Mouse (Mus musculus): Measurements from ENCODE around the gene Eln. TPM values are rescaled to one million over a fixed set of nuclear protein-coding genes. Genes with fewer than 3 reads are reported as not detected.

The Eln gene
- total RNA-seq (2022): 10 to 100 TPM in 1 of 4 experiments, 1 to 10 TPM in 3; 3.7 to 11.6 (median 8.5) TPM

DNA sequence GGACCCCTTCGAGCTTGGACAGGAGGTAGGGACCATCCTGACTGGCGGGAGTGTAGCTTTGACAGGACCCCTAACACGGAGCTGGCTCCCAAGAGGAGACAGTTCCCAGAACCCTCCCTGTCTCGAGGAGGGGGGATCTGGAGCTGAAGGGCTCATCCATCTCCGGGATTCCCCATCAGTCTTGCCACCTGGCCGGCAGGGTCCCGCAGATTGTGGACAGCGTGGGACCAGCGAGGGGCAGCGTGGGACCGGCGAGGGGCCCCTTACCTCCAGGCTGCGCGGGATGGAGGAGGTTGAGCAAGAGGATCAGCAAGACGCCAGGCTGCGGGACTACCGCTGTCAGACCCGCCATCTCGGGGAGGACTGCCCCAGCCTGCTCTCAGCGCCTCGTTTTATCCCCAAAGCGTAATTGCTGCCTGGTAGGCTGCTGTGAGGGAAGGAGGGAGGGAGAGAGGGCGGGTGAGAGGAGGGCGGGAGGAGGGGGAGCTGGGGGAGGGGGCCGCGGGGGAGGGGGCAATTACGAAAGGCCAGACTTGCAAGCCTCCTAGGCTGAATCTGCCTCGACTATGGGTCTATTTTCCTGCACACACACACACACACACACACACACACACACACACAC, at the start of gene Eln:
Gene Eln, minus strand, starts transcription at position 434 of the 622 bp plus-strand sequence.
- peak; percentile 15 to 29 for DNase-seq (ENCODE audit: low spot score in 2 of 2)

DNA sequence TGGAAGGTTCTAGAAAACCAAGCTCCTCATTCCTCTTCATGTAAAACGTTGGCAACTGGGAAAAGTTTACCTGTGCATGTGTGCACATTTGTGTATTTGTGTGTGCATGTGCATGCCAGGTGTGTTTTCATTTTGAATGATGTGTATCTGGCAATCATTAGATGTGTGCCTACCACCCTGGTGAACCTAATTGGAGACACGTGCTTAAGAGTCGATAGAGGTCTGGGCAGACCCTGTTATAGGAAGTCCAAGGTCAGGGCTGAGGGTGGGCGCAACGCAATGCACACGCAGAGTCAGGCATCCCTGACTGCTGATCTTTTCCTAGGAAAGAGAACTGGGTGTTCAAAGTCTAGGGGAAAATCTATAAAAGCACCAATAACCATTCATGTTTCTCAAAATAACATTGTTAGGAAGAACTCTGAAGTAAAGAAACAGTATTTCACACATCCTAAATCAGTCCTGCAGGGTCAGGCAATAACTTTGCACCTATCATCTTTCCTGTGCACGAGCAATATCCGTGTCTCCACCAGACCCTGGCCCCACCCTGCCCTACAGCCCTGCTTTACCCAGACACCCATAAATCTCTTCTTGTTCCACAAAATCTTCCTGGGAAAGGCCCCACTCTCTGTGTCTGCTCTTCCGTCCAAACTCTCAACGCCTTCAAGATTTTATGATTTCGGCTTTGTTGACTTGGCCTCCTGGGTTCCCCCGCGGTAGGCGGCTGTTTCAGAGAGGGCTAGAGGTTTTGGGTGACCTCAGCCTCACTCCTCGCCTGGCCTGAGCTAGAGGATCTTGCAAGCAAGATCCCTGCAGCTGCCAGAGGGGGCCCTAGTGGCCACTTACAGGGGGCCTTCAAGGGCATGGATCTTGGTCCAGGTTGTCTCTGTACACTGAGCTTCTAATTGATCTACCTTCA, 43.2 kb upstream of the Eln start:
- no peak for DNase-seq (ENCODE audit: low spot score in 2 of 2)

DNA sequence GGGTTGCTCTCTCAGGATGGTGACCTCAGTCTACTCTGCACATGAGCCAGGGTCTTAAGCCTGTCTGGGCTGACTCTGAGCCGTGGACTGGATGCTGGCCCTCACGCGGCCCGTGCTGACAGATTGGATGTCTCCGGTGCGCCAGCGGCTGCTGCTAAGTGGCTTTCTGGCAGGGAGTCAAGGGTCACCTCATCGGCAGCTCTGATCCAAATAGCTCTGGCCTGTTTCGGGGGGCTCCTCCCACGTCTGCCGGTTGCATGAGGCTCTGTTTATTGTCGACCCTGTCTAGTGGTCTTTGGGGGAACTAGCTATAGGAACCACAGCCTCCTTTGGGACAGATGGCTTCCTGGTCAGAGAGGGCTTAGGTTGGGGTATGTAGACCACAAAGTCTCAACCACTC, 41.1 kb upstream of the Eln start:
- DNase-seq (ENCODE audit: low spot score in 2 of 2): peak; percentile 10 to 32

DNA sequence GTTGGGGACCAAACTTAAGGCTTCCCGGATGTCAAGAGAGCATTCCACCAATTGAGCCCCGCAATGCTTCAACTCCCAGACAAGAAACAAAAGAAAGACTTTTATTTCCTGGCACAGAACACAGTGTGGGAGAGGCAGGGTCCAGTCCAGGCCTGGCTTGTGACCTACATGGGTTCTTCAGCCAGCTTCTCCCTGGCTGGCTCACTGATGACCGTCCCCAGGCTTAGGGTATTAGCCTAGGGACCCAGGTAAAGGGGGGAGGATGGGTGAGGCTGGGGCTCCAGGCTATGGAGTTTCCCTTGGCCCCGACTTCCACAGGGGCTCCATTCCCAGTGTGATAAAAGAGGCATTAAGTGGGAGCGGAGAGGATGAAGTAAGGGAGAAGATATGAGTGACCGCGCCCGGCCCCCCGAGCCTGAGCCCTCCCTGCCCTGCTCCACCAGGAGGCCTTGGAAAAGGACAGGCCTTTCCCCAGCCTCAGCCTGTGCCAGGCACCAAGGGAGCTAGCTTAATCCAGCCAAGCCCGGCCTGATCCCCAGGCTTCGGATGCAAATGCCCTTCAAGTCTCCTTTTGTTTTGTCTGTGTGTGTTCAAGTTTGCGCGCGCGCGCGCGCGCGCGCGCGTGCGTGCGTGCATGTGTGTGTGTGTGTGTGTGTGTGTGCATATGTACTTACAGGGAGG, 38.7 kb upstream of the Eln start:
- DNase-seq (ENCODE audit: low spot score in 2 of 2): peak in 1 of 2 experiments; percentile 20

DNA sequence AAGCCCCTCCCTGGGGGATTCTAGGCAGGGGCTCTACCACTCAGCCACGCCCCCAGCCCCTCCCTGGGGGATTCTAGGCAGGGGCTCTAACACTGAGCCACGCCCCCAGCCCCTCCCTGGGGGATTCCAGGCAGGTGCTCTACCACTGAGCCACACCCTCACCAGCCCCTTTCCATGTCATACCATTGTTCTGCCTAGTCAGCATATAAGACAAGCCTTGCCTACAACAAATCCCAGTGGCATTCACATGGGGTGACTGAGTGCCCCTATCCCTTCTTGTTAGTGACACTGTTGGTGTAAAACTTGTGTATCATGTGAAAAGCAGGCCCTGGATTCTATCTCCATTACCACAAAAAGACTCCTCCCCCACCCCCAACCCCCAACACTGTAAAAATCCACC, 36.7 kb upstream of the Eln start:
- DNase-seq (ENCODE audit: low spot score in 2 of 2): no peak

DNA sequence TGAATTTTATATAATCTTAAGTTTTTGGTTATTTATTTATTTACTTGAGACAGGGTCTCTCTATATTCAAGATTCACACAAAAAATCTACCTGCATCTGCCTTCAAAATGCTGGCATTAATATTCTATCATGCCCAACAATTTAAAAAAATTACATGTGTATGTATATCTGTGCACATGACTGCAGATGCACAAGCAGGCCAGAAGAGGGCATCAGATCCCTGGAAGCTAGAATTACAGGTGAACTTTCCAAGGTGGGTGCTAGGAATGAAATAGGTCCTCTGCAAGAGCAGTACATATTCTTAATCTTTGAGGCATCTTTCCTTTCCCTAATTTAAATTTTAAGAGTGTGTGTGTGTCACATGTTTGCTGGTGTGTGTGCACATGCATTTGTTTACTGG, 33.8 kb upstream of the Eln start:
- DNase-seq (ENCODE audit: low spot score in 2 of 2): no peak

DNA sequence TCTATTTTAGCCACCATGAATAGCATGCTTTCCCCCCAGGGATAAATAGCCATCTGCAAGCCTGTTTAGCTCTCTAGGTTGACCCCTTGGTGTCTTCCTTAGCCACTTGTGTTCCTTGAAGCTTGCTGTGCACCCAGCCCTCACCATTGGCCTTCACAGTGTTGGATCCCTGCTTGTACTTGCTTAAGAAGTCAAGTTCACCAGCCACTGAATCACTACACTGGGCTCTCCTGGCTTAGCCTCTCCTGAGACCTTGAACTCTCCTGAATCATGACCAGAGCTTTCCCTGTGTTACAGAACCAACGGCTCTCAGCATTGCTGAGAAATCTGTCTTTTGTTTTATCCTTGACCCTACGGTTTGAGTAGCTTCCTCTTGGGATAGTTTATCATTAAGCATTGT, 33.0 kb upstream of the Eln start:
- DNase-seq (ENCODE audit: low spot score in 2 of 2): no peak

DNA sequence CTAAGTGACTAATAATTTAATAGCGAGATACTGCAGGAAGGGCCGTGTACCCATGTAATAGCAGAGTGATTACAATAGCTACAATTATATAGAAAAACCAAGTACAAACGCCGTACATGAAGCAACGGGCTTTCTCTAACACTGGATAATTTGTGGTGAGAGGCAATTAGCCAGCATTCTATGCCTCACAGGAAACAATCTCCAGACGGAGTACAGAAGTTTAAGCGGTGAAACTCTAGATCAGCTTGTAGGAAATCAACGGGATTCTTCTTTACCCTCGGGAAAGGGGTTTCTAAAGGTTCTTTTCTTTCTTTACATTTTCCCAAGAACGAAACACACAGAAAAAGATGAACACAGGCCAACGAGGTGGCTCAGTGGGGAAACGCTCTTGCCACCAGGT, 29.4 kb upstream of the Eln start:
- no peak for DNase-seq (ENCODE audit: low spot score in 2 of 2)

DNA sequence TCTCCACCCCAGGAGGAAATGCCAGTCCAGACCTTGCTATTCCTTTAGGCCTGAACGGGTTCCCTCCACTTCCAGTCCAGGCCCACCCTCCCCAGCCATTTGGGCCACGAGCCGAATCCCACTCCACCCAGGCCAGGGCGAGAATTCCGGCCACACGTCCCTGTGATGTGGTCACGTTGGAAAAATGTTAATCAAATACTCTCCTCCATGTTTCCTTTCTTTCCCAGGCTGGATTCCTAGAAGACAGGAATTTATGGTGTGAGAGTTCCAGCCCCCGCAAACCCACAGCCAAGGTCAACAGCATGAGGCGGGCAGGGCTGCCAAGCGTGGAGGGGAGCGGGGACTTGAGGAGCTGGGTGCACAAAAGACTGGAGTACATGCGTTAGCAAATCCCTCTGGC, 25.4 kb upstream of the Eln start:
- DNase-seq (ENCODE audit: low spot score in 2 of 2): no peak

DNA sequence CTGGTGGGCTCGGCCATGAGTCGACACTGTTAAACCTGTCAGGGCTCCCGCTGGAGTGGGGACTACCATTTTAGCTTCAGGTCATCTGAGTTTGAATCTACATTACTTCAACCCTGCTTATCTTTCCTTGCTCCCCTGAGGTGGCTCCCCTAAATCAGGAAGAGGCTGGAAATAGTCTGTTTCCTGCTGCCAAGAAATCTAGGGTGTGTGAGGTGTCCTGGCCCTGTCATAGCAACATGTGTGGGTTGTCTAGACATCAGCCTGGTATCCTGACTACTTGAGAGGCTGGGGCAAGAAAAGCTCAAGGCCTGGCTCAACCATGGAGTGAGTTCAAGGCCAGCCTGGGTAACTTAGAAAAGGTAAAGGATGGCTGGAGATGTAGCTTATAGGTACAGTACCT, 24.6 kb upstream of the Eln start:
- DNase-seq (ENCODE audit: low spot score in 2 of 2): no peak

DNA sequence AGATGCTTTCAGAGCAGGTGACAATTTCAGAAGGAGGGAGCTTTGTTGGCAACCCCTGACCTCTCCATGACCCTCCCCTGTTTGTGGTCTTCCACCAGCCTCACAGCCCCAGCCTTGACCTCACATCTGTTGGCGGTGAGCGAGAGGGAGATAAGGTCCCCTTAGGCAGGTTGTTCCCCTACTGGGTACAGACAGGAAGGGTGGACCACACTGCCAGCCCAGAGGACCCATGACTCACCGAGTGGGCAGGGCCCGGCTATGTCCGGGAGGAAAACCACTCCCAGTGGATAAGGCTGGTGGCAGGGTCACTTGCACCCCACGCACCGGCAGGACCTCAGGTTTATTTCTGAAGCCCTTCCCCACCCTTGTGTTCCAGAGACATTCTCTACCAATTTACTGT, 22.1 kb upstream of the Eln start:
- DNase-seq (ENCODE audit: low spot score in 2 of 2): no peak

DNA sequence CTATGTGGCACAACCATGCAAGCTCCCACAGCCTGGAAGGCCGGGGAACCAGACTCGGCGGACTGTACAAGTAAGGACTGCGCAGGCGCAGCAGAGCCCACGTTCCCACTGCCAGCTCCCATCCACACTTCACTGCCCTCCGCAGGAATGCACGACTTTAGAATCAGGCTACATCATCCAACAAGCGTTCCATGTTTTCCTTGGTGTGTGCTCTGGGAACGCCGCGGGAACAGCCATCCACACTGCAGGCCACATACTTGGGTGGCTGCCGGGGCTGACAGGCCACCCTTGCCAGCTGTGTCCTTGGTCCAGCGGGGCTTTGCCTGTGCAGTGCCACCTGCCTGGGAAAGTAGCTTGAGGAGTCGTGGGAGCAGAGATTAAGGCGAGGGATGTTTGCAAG, 18.3 kb upstream of the Eln start:
- DNase-seq (ENCODE audit: low spot score in 2 of 2): no peak

DNA sequence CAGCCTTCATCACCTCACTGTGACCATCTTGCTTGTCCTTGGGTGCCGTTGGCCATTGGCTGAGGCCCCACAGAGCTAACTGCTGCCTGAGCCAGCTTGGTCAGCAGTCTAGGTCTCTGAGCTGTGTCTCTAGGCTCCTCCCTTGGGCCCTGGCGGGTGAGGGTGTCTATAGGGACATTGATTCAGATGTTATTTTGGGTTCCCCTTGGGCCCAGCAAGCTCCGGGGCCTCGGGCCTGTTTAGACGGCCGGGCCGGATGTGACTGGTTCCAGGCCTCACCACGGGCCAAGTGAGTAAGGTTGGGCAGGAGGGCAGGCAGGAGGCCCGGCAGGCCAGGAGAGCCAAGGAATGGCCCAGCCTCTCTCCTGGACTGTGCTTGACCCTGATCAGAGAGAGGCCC, 16.2 kb upstream of the Eln start:
- peak in 1 of 2 experiments; percentile 53 for DNase-seq (ENCODE audit: low spot score in 2 of 2)

DNA sequence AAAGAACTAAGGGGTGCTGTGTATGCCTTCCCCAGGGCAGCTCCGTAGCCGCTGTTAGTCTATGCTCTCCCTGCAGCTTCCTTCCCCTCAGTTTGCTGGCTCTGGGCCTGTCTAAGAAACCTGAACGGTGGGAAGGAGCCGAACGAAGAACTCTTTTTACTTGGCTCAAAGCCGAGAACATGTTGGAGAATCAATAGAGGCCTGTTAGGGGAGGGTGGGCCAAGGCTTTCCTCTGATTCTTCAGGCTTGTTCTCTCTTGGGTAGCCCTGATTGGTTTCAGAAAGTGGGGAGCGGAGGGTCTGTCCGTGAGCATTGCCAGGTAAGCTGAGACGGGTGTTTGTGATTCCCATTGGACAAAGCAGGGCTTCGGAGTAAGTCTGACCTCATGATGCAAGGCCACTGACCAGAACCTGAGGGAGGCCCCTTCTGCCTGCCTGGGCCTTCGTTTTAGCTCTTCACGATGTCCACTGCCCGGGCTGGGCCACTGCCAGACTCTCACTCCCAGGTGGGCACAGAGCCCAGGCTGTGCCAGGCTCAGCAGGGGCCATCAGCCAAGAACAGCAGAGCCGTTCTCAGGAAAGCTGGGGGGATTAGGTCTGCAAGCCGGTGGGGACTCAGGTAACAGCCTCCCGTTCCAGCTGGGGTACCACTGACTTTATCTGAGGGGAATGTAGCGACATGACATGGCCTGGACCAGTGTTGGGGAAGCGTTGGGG, 14.4 kb upstream of the Eln start:
- peak in 1 of 2 experiments; percentile 59 for DNase-seq (ENCODE audit: low spot score in 2 of 2)

DNA sequence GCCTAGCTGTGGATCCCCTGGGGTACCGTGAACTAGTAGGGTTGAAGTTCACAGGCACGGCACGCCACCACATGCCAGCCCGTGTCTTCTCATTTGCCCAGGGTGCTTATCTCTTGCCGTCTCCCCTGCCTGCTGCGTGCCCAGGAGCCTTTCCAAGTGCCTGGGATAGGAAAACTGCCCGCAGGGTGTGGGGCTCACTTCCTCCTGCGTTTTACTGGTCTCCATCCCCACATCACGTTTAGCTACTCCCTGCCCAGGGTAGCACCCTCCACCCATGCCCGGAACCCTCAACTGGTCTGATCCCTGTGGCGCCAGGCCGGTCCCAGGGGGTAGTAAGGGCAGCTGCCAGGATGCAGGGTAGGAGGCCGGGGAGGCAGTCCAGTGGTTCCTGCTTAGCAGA, 8.9 kb upstream of the Eln start:
- no peak for DNase-seq (ENCODE audit: low spot score in 2 of 2)

DNA sequence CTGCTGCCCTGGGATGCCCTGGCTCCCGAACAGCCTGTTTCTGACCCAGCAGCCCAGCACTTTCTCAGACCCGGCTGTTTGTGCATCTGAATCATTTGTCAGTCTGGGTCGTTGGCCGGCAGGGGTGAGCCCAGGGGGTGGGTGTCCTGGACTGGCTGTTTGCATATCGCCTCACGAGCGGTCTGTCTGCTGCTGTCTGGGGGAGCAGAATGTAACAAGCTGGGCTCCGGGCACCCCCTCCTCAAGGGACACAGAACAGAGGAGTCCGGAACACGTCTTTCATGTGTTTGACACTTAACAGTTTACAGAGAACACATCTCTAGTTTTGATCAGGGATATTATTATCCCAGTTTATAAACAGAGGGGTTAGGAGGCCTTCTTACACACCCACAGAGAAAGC, 7.0 kb upstream of the Eln start:
- no peak for DNase-seq (ENCODE audit: low spot score in 2 of 2)

DNA sequence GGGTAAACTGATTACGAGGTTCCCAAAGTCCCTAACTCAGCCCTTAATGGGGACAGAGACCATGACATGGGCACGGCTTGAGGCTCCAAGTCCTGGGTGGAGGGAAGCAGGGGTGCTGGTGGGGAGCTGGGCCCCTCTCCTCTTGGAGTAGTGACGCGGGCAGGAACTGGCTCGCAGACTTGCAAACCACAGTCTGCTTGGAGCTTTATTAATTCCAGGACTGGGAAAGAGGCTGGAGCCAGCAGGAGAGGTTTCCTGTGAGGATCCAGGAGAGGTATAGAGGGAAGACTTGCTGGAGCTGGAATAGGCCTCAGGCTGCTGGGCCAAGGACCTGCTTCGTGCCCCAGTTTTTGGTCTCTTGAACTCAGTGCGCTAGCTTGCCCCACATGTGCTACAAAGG, 3.3 kb upstream of the Eln start:
- DNase-seq (ENCODE audit: low spot score in 2 of 2): no peak

DNA sequence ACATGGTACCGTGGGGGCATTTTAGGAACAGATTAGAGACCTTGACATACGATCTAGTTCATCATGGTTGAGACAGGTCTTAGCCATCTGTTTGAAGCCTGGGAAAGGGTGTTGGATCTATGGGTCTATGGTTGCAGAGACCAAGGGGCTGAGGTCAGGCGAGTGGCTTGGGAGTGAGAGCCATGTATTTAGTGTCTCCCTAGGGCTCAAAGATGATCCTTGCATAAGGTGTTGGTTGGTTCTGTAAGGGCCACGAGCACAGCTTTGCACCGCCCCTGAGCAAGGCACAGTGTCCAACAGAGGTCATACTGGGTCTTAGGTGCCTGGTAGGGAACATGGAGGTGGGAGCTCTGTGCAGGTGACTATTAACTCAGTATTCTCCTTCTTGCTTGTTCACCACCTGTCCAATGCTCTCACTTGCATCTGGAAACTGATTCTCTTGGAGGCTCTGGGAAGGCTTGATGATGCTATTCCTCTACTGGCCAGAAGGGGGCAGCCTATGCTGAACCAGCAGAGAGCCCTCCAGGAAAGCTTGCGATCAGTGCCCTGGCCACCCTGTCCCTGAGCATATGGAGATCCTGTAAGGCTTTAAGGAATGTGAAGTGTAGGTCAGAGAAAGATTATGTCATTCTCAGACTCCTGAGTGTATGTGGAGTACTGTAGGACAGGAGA, 960 bp upstream of the Eln start:
- peak in 1 of 2 experiments; percentile 42 for DNase-seq (ENCODE audit: low spot score in 2 of 2)

DNA sequence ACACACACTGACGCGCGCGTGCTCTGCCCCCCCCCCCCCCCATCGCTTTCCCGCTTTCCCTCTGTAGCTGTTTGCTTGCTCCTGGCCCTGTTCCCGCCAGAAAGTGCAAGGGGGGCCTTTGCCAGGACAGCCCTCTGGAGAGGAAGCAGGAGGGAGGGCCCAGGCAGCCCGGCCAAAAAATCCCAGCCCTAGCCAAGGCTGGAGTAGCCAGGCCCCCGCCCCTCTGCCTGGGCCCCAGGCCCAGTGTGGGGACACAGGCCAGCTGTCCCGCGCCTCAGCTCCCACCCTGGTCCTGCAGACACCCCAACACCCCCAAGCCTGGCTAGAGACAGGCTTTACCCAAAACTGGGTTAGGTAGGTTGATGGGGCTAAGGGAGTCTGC, 380 bp upstream of the Eln start:
- peak; percentile 78 to 87 for DNase-seq (ENCODE audit: low spot score in 2 of 2)

DNA sequence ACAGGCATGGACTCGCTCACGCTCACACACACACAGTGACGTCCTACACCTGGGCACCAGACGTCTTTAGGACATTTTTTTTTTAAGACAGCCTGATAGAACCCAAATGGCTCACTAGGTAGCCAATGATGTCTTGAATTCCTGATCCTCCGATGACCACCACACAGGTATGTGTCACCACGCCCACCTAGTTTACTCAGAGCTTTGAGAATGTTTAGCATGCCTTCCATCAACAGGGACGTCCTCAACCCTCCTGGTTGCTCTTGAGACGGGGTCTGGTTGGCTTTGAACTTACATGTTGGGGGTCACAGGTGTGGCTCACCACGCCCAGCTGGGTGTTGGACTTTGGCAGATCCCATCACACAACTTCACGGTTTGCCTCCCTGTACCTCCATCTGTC, 922 bp downstream of the Eln start:
- DNase-seq (ENCODE audit: low spot score in 2 of 2): no peak

DNA sequence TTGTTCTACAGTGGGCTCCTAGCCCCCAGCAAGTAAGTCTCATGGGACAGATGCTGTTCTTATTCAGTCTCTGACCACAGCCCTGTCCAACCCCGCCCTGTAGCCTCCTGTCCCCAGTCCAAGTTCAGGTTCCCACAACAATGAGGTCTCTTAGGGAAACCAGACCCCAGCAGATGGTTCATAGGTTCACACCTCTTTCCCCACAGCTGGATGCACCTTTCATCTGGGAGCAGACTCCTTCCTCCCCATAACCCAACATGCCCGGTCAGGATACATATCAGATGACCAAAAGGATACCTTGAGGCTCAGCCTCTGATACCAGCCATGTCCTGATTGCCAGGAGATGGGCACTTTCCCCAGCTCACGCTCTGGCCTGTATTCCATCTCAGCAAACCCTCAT, 1.3 kb downstream of the Eln start:
- no peak for DNase-seq (ENCODE audit: low spot score in 2 of 2)

Measured in gastrocnemius, adult 8-10 months (tissue).